Mouse (Mus musculus): Measurements from ENCODE around the gene Jsrp1. TPM values are rescaled to one million over a fixed set of nuclear protein-coding genes. Genes with fewer than 3 reads are reported as not detected.
"Not testable (repeated sequence)": the region's sequence is repeated elsewhere in the genome, so short reads cannot be mapped to it uniquely, and the experiment has no call there.

The Jsrp1 gene
- polyA plus RNA-seq, 1 experiment from 2014 or later: 1.0 TPM

- WGBS: 48% methylated on average over 1 of the region's 1 CpGs
- Histone ChIP-seq H3K27ac (no peak overlapping the region), H3K4me2 (no peak overlapping the region), H3K4me1 (peaks cover 39% of the 10 kb centered on the region), H3K27me3 (replicated peaks) (peaks cover 13% of the 10 kb centered on the region), H3K9ac (no peak overlapping the region), H3K9me3 (no peaks in the 10 kb centered on the region), H3K36me3 (peaks cover 15% of the 10 kb centered on the region), H3K4me3 (replicated peaks) (no peak overlapping the region)
- no peak for ATAC-seq (ENCODE audit: insufficient read depth, low FRiP score, low read depth)
Observed at GRCm38 (mm10) chr10:80829359-80830278, 16.3 kb upstream of the Jsrp1 start.

GRCm38 (mm10) chr10:80828587-80828986 is 15.3 kb upstream of the Jsrp1 start:
- not testable (repeated sequence) for H3K4me3 ChIP-seq (replicated peaks); ATAC-seq (ENCODE audit: insufficient read depth, low FRiP score, low read depth); H3K27ac ChIP-seq; H3K27me3 ChIP-seq (replicated peaks); H3K9ac ChIP-seq; H3K9me3 ChIP-seq
- Histone ChIP-seq H3K4me1 (peaks cover 37% of the 10 kb centered on the region), H3K4me2 (peak overlapping the region; percentile 94), H3K36me3 (peaks cover 15% of the 10 kb centered on the region)
- WGBS: 82% methylated on average over 9 of the region's 9 CpGs

DNA sequence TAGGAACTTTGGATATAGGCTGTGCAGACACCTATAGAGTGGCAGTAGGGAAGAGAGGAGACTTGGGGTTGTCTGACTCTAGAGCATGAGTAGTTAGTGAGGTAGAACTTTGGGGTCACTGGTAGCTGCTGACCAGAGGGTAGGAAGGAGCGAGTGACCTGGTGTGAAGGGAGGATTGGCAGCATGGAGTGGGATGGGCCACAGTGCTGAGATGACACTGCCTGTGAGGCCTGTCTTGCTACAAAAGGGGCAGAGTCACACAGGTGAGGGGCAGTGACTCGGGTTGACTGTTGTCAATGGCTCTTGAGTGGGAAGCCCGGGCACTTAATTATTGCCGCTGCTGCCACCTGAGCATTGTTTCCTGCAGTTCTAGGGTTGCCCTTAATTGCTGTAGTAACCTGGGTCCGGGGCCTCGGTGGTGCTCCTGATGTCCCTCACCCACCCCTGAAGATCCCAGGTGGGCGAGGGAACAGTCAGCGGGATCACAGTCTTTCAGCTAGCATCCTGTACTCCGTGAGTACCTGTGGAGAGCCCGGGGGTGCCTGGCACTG is 14.6 kb upstream of the Jsrp1 start:
- Histone ChIP-seq H3K9ac (peak overlapping the region; percentile 96; the same call in 1 of the 2 replicates), H3K9me3 (no peaks in the 10 kb centered on the region), H3K4me2 (peak overlapping the region; percentile 94), H3K27me3 (replicated peaks) (no peaks in the 10 kb centered on the region), H3K4me3 (replicated peaks) (peak overlapping the region; percentile 74), H3K27ac (no peak overlapping the region), H3K36me3 (peaks cover 15% of the 10 kb centered on the region), H3K4me1 (peaks cover 37% of the 10 kb centered on the region)
- ATAC-seq (ENCODE audit: insufficient read depth, low FRiP score, low read depth): no peak
- 74% methylated on average over 10 of the region's 10 CpGs for WGBS

DNA sequence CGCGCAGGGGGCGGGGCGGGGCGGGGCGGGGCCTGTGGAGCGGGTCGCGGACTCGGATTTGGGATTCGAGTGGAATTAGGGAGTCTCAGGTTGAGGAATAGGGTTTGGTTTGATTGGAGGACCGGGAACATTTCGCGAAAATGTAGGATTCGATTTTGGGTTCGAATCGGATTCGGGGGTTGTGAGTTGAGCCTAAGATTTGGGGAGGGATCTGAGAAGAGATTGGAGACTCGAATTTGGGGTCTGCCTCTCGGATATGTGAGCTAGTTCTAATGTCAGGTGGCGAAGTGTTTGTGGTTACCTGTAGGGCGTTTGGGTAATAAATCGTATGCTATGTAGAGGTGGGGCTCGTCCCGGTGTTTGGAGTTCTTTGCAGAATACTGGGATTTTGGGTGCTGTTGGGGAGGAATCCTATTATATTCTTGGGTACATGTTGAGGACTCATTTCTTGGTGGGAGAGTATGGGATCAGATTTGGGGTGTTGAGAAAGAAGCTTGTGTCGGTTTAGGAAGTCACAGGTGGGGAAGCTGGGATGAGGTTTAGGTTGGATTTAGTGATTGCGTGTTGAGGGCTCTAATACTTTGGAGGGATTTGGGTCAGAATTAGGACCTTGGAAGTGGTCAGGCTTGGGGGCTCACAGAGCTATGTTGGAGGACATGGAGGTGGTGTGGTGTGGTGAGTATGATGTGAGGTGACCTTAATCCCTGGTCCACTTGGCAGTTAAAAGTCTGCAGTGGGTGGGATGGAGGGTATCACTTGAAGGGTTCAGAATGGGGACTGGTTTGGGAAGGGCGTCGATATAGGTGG is 14.0 kb upstream of the Jsrp1 start:
- H3K4me3 ChIP-seq (replicated peaks): peak overlapping the region; percentile 74
- H3K27me3 ChIP-seq (replicated peaks): no peaks in the 10 kb centered on the region
- peaks cover 34% of the 10 kb centered on the region for H3K4me1 ChIP-seq
- H3K27ac ChIP-seq: peak overlapping the region; percentile 93; the same call in 1 of the 2 replicates
- no peaks in the 10 kb centered on the region for H3K9me3 ChIP-seq
- ATAC-seq (ENCODE audit: insufficient read depth, low FRiP score, low read depth): no peak
- WGBS: 5% methylated on average over 29 of the region's 29 CpGs
- peak overlapping the region; percentile 96 for H3K9ac ChIP-seq
- peaks cover 15% of the 10 kb centered on the region for H3K36me3 ChIP-seq
- peak overlapping the region; percentile 94 for H3K4me2 ChIP-seq

GRCm38 (mm10) chr10:80826151-80827062 is 13.1 kb upstream of the Jsrp1 start, which contains the start of gene Oaz1:
Oaz1 (plus strand) TSS chr10:80826656.
- Histone ChIP-seq H3K4me3 (replicated peaks) (peak within 1 kb of the TSS; percentile 74), H3K4me2 (peak within 1 kb of the TSS; percentile 94), H3K9me3 (no peaks in the 10 kb centered on the region), H3K27ac (peak within 1 kb of the TSS; percentile 93), H3K27me3 (replicated peaks) (no peaks in the 10 kb centered on the region), H3K4me1 (peaks cover 34% of the 10 kb centered on the region), H3K9ac (peak within 1 kb of the TSS; percentile 96), H3K36me3 (peaks cover 15% of the 10 kb centered on the region)
- ATAC-seq (ENCODE audit: insufficient read depth, low FRiP score, low read depth): peak; percentile 97
- WGBS: under 1% methylated on average over 81 of the region's 82 CpGs

GRCm38 (mm10) chr10:80824827-80825226 is 11.5 kb upstream of the Jsrp1 start:
- H3K9ac ChIP-seq: no peak overlapping the region
- ATAC-seq (ENCODE audit: insufficient read depth, low FRiP score, low read depth): no peak

DNA sequence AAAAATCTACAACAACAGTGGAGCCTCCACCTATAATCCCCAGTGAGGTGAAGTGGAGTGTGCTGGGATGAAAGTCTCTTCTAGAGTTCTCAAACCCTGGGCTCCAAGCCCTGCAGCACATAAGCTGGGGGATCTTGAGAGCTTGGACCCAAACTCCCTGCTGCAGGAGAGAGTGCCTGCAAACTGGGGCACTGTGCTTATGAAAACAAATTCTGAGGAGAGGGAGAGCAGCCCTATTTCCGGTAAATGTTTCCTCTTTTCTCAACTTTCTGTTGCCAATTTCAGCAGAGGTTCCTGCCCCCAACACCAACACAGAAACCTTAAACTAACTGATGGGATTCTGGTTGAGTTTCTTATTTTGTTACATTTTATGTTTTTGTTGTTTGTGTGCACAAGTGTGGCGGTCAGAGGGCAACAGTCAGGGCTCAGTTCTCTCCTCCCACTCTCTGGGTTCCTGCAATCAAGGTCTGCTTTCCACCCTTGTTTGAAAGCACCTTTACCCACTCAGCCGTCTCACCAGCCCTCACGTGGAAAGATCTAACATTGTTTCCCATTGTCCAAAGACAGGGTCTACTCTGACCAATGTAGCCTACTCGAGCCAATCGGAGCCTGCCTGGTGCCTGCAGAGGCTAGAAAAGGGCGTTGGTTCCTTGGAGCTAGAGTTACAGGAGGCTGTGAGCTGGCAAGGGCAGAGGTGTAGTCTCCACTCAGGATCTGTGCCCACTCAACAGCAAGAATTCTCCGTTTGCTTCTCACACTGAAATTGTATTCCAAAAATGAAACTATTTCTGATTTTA is 10.7 kb upstream of the Jsrp1 start:
- H3K4me2 ChIP-seq: no peak overlapping the region
- no peaks in the 10 kb centered on the region for H3K27me3 ChIP-seq (replicated peaks)
- peaks cover 12% of the 10 kb centered on the region for H3K4me1 ChIP-seq
- H3K9me3 ChIP-seq: no peaks in the 10 kb centered on the region
- no peak overlapping the region for H3K9ac ChIP-seq
- 53% methylated on average over 8 of the region's 8 CpGs for WGBS
- H3K4me3 ChIP-seq (replicated peaks): no peak overlapping the region
- no peak overlapping the region; the same call in 1 of the 2 replicates for H3K27ac ChIP-seq
- no peak for ATAC-seq (ENCODE audit: insufficient read depth, low FRiP score, low read depth)
- no peaks in the 10 kb centered on the region for H3K36me3 ChIP-seq

More at GRCm38 (mm10) chr10:80824827-80825226, 11.5 kb upstream of the Jsrp1 start:
- Histone ChIP-seq H3K9me3 (no peaks in the 10 kb centered on the region), H3K4me1 (peaks cover 19% of the 10 kb centered on the region), H3K27ac (no peak overlapping the region), H3K27me3 (replicated peaks) (no peaks in the 10 kb centered on the region), H3K4me3 (replicated peaks) (no peak overlapping the region), H3K4me2 (no peak overlapping the region), H3K36me3 (peaks cover 8% of the 10 kb centered on the region)
- WGBS: 73% methylated on average over 2 of the region's 2 CpGs

DNA sequence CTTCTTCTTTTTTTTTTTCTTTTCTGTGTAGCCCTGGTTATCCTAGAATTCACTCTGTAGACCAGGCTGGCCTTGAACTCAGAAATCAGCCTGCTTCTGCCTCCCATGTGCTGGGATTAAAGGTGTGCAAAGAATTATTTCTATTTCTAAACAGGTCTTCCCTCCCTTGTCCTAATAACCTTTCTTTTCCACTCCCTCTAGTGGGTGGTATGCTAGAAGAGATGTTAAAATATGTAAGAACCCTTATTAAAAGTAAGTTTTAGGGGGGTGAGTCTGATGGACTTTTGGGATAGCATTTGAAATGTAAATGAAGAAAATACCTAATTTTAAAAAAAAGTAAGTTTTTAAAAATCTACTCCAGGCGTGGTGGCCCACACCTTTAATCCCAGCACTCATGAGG is 10.0 kb upstream of the Jsrp1 start:
- H3K4me3 ChIP-seq (replicated peaks): no peak overlapping the region
- no peak overlapping the region for H3K27ac ChIP-seq
- peaks cover 9% of the 10 kb centered on the region for H3K4me1 ChIP-seq
- no peaks in the 10 kb centered on the region for H3K27me3 ChIP-seq (replicated peaks)
- ATAC-seq (ENCODE audit: insufficient read depth, low FRiP score, low read depth): no peak
- no peaks in the 10 kb centered on the region for H3K36me3 ChIP-seq
- WGBS: 84% methylated on average over 1 of the region's 1 CpGs
- H3K9me3 ChIP-seq: no peaks in the 10 kb centered on the region
- no peak overlapping the region for H3K9ac ChIP-seq
- H3K4me2 ChIP-seq: no peak overlapping the region

DNA sequence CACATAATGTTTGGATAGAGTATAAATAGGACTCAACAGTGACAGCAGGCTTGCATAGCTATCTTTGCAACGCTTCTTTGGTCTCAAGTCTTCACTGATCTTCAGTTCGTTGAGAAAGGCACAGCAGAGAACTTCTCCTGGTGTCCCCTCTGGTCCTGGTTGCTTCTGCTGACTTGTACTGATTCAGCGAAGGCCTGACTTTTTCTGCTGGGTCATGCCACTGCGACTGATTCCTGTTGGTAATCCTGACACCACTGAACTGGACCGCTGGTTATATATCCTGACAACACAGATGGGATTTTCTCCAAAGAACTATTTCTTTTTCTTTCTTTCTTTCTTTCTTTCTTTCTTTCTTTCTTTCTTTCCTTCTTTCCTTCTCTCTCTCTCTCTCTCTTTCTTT is 9.2 kb upstream of the Jsrp1 start:
- Histone ChIP-seq H3K4me2 (no peak overlapping the region), H3K9ac (no peak overlapping the region), H3K27me3 (replicated peaks) (no peaks in the 10 kb centered on the region), H3K36me3 (no peaks in the 10 kb centered on the region), H3K9me3 (no peaks in the 10 kb centered on the region), H3K4me3 (replicated peaks) (no peak overlapping the region), H3K27ac (no peak overlapping the region), H3K4me1 (peaks cover under 1% of the 10 kb centered on the region)
- ATAC-seq (ENCODE audit: insufficient read depth, low FRiP score, low read depth): no peak
- WGBS: 87% methylated on average over 5 of the region's 5 CpGs

GRCm38 (mm10) chr10:80821991-80822390 is 8.7 kb upstream of the Jsrp1 start:
- no peak overlapping the region for H3K4me2 ChIP-seq
- H3K4me3 ChIP-seq (replicated peaks): no peak overlapping the region
- ATAC-seq (ENCODE audit: insufficient read depth, low FRiP score, low read depth): no peak
- no peak overlapping the region for H3K27ac ChIP-seq
- no peak overlapping the region for H3K9ac ChIP-seq
- H3K9me3 ChIP-seq: no peaks in the 10 kb centered on the region
- WGBS: 44% methylated on average over 2 of the region's 2 CpGs
- H3K27me3 ChIP-seq (replicated peaks): no peaks in the 10 kb centered on the region
- H3K36me3 ChIP-seq: no peaks in the 10 kb centered on the region
- no peaks in the 10 kb centered on the region for H3K4me1 ChIP-seq

All from stomach, embryonic 15.5 days (tissue).